Mouse (Mus musculus): ENCODE results near the gene Rcor2. TPM values are rescaled to one million over a fixed set of nuclear protein-coding genes. Genes with fewer than 3 reads are reported as not detected.

Rcor2 gene
- polyA plus RNA-seq, 1 experiment from 2014 or later = 9.8 TPM

DNA sequence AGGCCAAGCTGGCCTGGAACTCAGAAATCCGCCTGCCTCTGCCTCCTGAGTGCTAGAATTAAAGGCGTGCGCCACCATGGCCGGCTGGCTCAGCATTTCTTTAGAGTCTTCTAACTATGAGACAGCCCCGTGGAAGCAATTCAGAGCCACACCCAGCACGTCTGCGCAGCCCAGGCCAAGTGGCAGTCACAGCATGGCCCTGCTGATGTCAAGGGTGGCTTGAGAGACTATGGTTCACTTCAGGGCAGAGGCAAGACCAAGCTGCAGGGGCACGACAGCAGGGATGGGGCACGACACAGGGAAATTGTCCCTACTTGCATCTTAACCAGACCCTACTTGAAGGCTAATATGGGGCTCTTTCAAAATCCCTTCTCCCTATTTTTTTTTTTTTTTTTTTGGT is 31.7 kb upstream of the Rcor2 start:
- ATAC-seq (ENCODE audit: low FRiP score, low TSS enrichment) = no peak
- peaks cover 55% of the 10 kb centered on the region for H3K36me3 ChIP-seq (ENCODE audit: control insufficient read depth, insufficient read depth, low read length)
- H3K4me3 ChIP-seq (ENCODE audit: low read length) = no peak overlapping the region

GRCm38 (mm10) chr19:7236011-7236410 is 31.1 kb upstream of the Rcor2 start:
- ATAC-seq (ENCODE audit: low FRiP score, low TSS enrichment) = no peak
- 92% methylated on average over 2 of the region's 2 CpGs for WGBS
- H3K36me3 ChIP-seq (ENCODE audit: control insufficient read depth, insufficient read depth, low read length) = peaks cover 50% of the 10 kb centered on the region
- H3K4me1 ChIP-seq (ENCODE audit: control insufficient read depth, insufficient read depth, low read length) = peaks cover 7% of the 10 kb centered on the region
- no peak overlapping the region for H3K4me3 ChIP-seq (ENCODE audit: low read length)
- no peak overlapping the region for H3K9ac ChIP-seq (ENCODE audit: low read depth, low read length)
- no peak overlapping the region for H3K27ac ChIP-seq (ENCODE audit: low read depth, low read length)
- H3K27me3 ChIP-seq (ENCODE audit: control insufficient read depth, insufficient read depth, low read length) = no peaks in the 10 kb centered on the region
- H3K9me3 ChIP-seq (ENCODE audit: control insufficient read depth, low read length) = no peaks in the 10 kb centered on the region
- no peak overlapping the region for H3K4me2 ChIP-seq (replicated peaks; ENCODE audit: low read depth, low read length)

More for the DNA sequence above, 31.7 kb upstream of the Rcor2 start:
- no peaks in the 10 kb centered on the region for H3K9me3 ChIP-seq (ENCODE audit: control insufficient read depth, low read length)
- 94% methylated on average over 9 of the region's 9 CpGs for WGBS
- no peak overlapping the region for H3K4me2 ChIP-seq (replicated peaks; ENCODE audit: low read depth, low read length)
- H3K27ac ChIP-seq (ENCODE audit: low read depth, low read length) = no peak overlapping the region
- peaks cover 7% of the 10 kb centered on the region for H3K4me1 ChIP-seq (ENCODE audit: control insufficient read depth, insufficient read depth, low read length)
- peak overlapping the region; percentile 4; the same call in 1 of the 2 replicates for H3K9ac ChIP-seq (ENCODE audit: low read depth, low read length)
- no peaks in the 10 kb centered on the region for H3K27me3 ChIP-seq (ENCODE audit: control insufficient read depth, insufficient read depth, low read length)

GRCm38 (mm10) chr19:7236742-7237141 is 30.4 kb upstream of the Rcor2 start:
- H3K4me1 ChIP-seq (ENCODE audit: control insufficient read depth, insufficient read depth, low read length) = peaks cover 12% of the 10 kb centered on the region
- no peak overlapping the region for H3K4me2 ChIP-seq (replicated peaks; ENCODE audit: low read depth, low read length)

DNA sequence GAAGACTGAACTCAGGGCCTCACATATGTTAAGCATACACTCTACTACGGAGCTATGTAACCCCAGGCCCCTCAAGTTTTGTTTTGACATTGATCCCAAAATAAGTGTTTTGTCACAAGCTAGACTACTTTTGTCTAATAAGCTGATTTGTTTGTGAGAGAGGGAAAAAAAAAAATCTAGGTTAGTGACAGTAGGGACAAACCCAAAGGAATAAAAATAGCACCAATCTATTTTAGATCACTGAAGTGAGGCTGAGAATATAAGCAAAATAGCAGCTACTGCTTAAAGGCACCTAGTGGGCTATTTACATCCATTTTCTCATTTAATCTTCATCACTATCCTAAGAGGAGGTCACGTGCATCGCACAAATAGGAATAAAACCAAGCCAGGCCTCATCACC is 27.6 kb upstream of the Rcor2 start:
- H3K36me3 ChIP-seq (ENCODE audit: control insufficient read depth, insufficient read depth, low read length) = peaks cover 20% of the 10 kb centered on the region; the same call in 1 of the 2 replicates

More at GRCm38 (mm10) chr19:7236742-7237141, 30.4 kb upstream of the Rcor2 start:
- WGBS = 89% methylated on average over 4 of the region's 4 CpGs
- Histone ChIP-seq H3K27ac (ENCODE audit: low read depth, low read length) (no peak overlapping the region), H3K36me3 (ENCODE audit: control insufficient read depth, insufficient read depth, low read length) (peaks cover 44% of the 10 kb centered on the region), H3K9ac (ENCODE audit: low read depth, low read length) (no peak overlapping the region), H3K4me3 (ENCODE audit: low read length) (no peak overlapping the region), H3K27me3 (ENCODE audit: control insufficient read depth, insufficient read depth, low read length) (no peaks in the 10 kb centered on the region), H3K9me3 (ENCODE audit: control insufficient read depth, low read length) (no peaks in the 10 kb centered on the region)
- no peak for ATAC-seq (ENCODE audit: low FRiP score, low TSS enrichment)

DNA sequence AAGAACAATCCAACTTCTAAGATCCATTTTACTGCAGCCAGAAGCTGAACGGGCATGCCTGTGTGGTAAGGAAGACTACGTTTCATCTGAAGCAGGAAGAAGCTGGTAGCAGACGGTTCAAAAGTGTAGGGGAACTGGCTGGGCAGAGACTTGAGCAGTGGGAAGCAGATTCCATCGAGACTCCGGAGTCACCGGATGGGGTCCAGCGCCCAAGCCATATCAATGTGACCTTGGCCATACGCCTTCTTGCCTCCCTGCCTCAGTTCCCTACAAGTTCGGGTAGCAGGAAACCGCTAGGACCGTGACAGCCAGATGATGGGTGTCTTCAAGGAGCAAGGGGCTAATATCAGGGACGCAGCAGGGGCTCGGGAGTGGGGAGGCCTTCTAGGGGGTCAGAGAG is 26.8 kb upstream of the Rcor2 start:
- no peaks in the 10 kb centered on the region for H3K9me3 ChIP-seq (ENCODE audit: control insufficient read depth, low read length)
- peak overlapping the region; percentile 59 for H3K4me3 ChIP-seq (ENCODE audit: low read length)
- H3K27me3 ChIP-seq (ENCODE audit: control insufficient read depth, insufficient read depth, low read length) = no peaks in the 10 kb centered on the region
- H3K36me3 ChIP-seq (ENCODE audit: control insufficient read depth, insufficient read depth, low read length) = peaks cover 18% of the 10 kb centered on the region; the same call in 1 of the 2 replicates
- peaks cover 12% of the 10 kb centered on the region for H3K4me1 ChIP-seq (ENCODE audit: control insufficient read depth, insufficient read depth, low read length)
- H3K4me2 ChIP-seq (replicated peaks; ENCODE audit: low read depth, low read length) = peak overlapping the region; percentile 80
- 2% methylated on average over 13 of the region's 13 CpGs for WGBS
- peak overlapping the region; percentile 74 for H3K9ac ChIP-seq (ENCODE audit: low read depth, low read length)
- H3K27ac ChIP-seq (ENCODE audit: low read depth, low read length) = peak overlapping the region; percentile 63
- ATAC-seq (ENCODE audit: low FRiP score, low TSS enrichment) = peak; percentile 37

More for the DNA sequence above, 27.6 kb upstream of the Rcor2 start:
- H3K27me3 ChIP-seq (ENCODE audit: control insufficient read depth, insufficient read depth, low read length) = no peaks in the 10 kb centered on the region
- peak overlapping the region; percentile 59 for H3K4me3 ChIP-seq (ENCODE audit: low read length)
- peak overlapping the region; percentile 74; the same call in 1 of the 2 replicates for H3K9ac ChIP-seq (ENCODE audit: low read depth, low read length)
- peaks cover 12% of the 10 kb centered on the region for H3K4me1 ChIP-seq (ENCODE audit: control insufficient read depth, insufficient read depth, low read length)
- ATAC-seq (ENCODE audit: low FRiP score, low TSS enrichment) = no peak
- H3K27ac ChIP-seq (ENCODE audit: low read depth, low read length) = no peak overlapping the region
- H3K4me2 ChIP-seq (replicated peaks; ENCODE audit: low read depth, low read length) = peak overlapping the region; percentile 80
- 87% methylated on average over 3 of the region's 3 CpGs for WGBS
- H3K9me3 ChIP-seq (ENCODE audit: control insufficient read depth, low read length) = no peaks in the 10 kb centered on the region

GRCm38 (mm10) chr19:7240782-7241690 is 26.1 kb upstream of the Rcor2 start, which contains the start of gene Naa40:
Gene Naa40, minus strand, starts transcription at chr19:7241183.
- Histone ChIP-seq H3K9me3 (ENCODE audit: control insufficient read depth, low read length) (no peaks in the 10 kb centered on the region), H3K9ac (ENCODE audit: low read depth, low read length) (peak within 1 kb of the TSS; percentile 74), H3K4me1 (ENCODE audit: control insufficient read depth, insufficient read depth, low read length) (peaks cover 12% of the 10 kb centered on the region), H3K4me2 (replicated peaks; ENCODE audit: low read depth, low read length) (peak within 1 kb of the TSS; percentile 80), H3K36me3 (ENCODE audit: control insufficient read depth, insufficient read depth, low read length) (peaks cover 18% of the 10 kb centered on the region; the same call in 1 of the 2 replicates), H3K27ac (ENCODE audit: low read depth, low read length) (peak within 1 kb of the TSS; percentile 63), H3K4me3 (ENCODE audit: low read length) (peak within 1 kb of the TSS; percentile 59), H3K27me3 (ENCODE audit: control insufficient read depth, insufficient read depth, low read length) (no peaks in the 10 kb centered on the region)
- ATAC-seq (ENCODE audit: low FRiP score, low TSS enrichment) = peak; percentile 96
- under 1% methylated on average over 78 of the region's 80 CpGs for WGBS

DNA sequence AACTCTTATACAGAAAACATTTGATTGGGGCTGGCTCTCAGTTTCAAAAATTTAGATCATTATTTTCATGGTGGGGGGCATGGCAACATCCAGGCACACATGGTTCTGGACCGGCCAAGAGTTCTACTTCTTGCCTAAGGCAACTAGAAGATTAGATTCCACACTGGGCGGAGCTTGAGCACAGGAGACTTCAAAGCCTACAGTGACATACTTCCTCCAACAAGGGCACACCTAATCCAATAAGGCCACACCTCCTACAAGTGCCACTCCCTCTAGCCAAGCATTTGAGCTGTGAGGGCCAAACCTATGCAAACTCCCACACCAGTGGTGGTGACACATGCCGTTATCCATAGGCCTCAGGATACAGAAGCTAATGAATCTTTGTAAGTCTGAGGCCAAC is 21.1 kb upstream of the Rcor2 start:
- H3K4me1 ChIP-seq (ENCODE audit: control insufficient read depth, insufficient read depth, low read length) = peaks cover 5% of the 10 kb centered on the region; the same call in 1 of the 2 replicates
- no peak for ATAC-seq (ENCODE audit: low FRiP score, low TSS enrichment)
- no peak overlapping the region for H3K4me2 ChIP-seq (replicated peaks; ENCODE audit: low read depth, low read length)
- H3K27me3 ChIP-seq (ENCODE audit: control insufficient read depth, insufficient read depth, low read length) = no peaks in the 10 kb centered on the region
- no peaks in the 10 kb centered on the region for H3K9me3 ChIP-seq (ENCODE audit: control insufficient read depth, low read length)
- H3K36me3 ChIP-seq (ENCODE audit: control insufficient read depth, insufficient read depth, low read length) = no peaks in the 10 kb centered on the region
- 75% methylated on average over 3 of the region's 3 CpGs for WGBS
- H3K9ac ChIP-seq (ENCODE audit: low read depth, low read length) = no peak overlapping the region
- H3K27ac ChIP-seq (ENCODE audit: low read depth, low read length) = no peak overlapping the region
- H3K4me3 ChIP-seq (ENCODE audit: low read length) = no peak overlapping the region

- ATAC-seq (ENCODE audit: low FRiP score, low TSS enrichment) = no peak
- Histone ChIP-seq H3K27ac (ENCODE audit: low read depth, low read length) (no peak overlapping the region), H3K4me1 (ENCODE audit: control insufficient read depth, insufficient read depth, low read length) (no peaks in the 10 kb centered on the region), H3K27me3 (ENCODE audit: control insufficient read depth, insufficient read depth, low read length) (no peaks in the 10 kb centered on the region), H3K9me3 (ENCODE audit: control insufficient read depth, low read length) (peaks cover 5% of the 10 kb centered on the region; the same call in 1 of the 2 replicates), H3K4me3 (ENCODE audit: low read length) (no peak overlapping the region), H3K36me3 (ENCODE audit: control insufficient read depth, insufficient read depth, low read length) (no peaks in the 10 kb centered on the region), H3K4me2 (replicated peaks; ENCODE audit: low read depth, low read length) (no peak overlapping the region), H3K9ac (ENCODE audit: low read depth, low read length) (no peak overlapping the region)
- WGBS = 76% methylated on average over 5 of the region's 5 CpGs
Measured at GRCm38 (mm10) chr19:7257881-7258280, 9.2 kb upstream of the Rcor2 start.

DNA sequence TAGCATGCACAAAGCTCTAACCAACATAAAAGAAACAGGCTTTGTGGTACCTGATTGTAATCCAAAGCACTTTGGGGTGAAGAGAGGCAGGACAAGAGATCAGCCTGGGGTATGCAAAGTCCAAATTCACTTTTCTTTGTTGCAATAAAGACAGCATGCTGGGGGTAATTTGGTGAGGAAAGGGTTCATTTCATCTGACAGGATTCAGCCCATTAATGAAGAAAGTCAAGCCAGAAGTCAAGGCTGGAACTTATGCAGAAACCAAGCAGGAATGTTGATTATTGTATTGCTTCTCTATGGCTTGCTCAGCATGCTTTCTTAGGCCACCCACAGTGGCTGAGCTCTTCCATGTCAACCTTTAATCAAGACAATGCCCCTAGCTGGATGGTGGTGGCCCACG is 5.6 kb upstream of the Rcor2 start:
- no peak for ATAC-seq (ENCODE audit: low FRiP score, low TSS enrichment)
- 96% methylated on average over 1 of the region's 1 CpGs for WGBS
- Histone ChIP-seq H3K27me3 (ENCODE audit: control insufficient read depth, insufficient read depth, low read length) (no peaks in the 10 kb centered on the region), H3K27ac (ENCODE audit: low read depth, low read length) (no peak overlapping the region), H3K9ac (ENCODE audit: low read depth, low read length) (no peak overlapping the region), H3K4me1 (ENCODE audit: control insufficient read depth, insufficient read depth, low read length) (peaks cover 23% of the 10 kb centered on the region), H3K36me3 (ENCODE audit: control insufficient read depth, insufficient read depth, low read length) (no peaks in the 10 kb centered on the region), H3K9me3 (ENCODE audit: control insufficient read depth, low read length) (peaks cover 5% of the 10 kb centered on the region; the same call in 1 of the 2 replicates), H3K4me3 (ENCODE audit: low read length) (no peak overlapping the region), H3K4me2 (replicated peaks; ENCODE audit: low read depth, low read length) (no peak overlapping the region)

Data from kidney, embryonic 14.5 days (tissue).